Mouse (Mus musculus) forebrain, embryonic 13.5 days (tissue): Measurements from ENCODE around the gene Tmem123. TPM values are rescaled to one million over a fixed set of nuclear protein-coding genes. Genes with fewer than 3 reads are reported as not detected.

Source experiments
- ATAC-seq: fragments of 200-750 bp; cut with Nextera tagmentation; 2 replicates; pipeline ENCODE4 v1.8.0; 2017
- H3K27ac ChIP-seq: fragments of 300-500 bp; sonication (generic); 2 replicates; pipeline ENCODE4 v1.5.1; 2015; ENCODE audit warnings: inconsistent platforms, mild to moderate bottlenecking, moderate library complexity
- H3K27me3 ChIP-seq: fragments of 300-500 bp; sonication (generic); 2 replicates; pipeline ENCODE4 v1.6.1; 2015; ENCODE audit warnings: mild to moderate bottlenecking, inconsistent platforms
- H3K36me3 ChIP-seq: fragments of 300-500 bp; sonication (generic); 2 replicates; pipeline ENCODE4 v1.6.1; 2015; ENCODE audit warnings: mild to moderate bottlenecking, inconsistent platforms; ENCODE audit not compliant: poor library complexity, severe bottlenecking
- H3K4me1 ChIP-seq: fragments of 300-500 bp; sonication (generic); 2 replicates; pipeline ENCODE4 v1.6.1; 2015; ENCODE audit warnings: inconsistent platforms
- H3K4me2 ChIP-seq: fragments of 300-500 bp; sonication (generic); 2 replicates; pipeline ENCODE4 v1.6.1; 2015; ENCODE audit warnings: inconsistent platforms, mild to moderate bottlenecking, moderate library complexity
- H3K4me3 ChIP-seq: fragments of 300-500 bp; sonication (generic); 2 replicates; pipeline ENCODE4 v1.5.1; 2015; ENCODE audit warnings: mild to moderate bottlenecking, inconsistent platforms
- H3K9ac ChIP-seq: fragments of 300-500 bp; sonication (generic); 2 replicates; pipeline ENCODE4 v1.6.1; 2015; ENCODE audit warnings: mild to moderate bottlenecking, inconsistent platforms
- H3K9me3 ChIP-seq: fragments of 300-500 bp; sonication (generic); replicated peaks from 2 replicates; pipeline ENCODE4 v1.6.1; 2016; ENCODE audit warnings: inconsistent platforms
- WGBS: fragments of 180-500 bp; shearing (Covaris S2); methylation state at CpG from one replicate; pipeline ENCODE4 v1.1.7; 2015; 5-methylcytosine and 5-hydroxymethylcytosine counted together
- polyA plus RNA-seq: library from polyadenylated mRNA; unstranded; fragments of >200 nt; fragmentation: Nextera tagmentation; extraction: Ambion mirVana; gene quantifications from 2 replicates; pipeline ENCODE4 v1.2.1, GENCODE M21; 2015

Tmem123 gene
- polyA plus RNA-seq, 1 experiment from 2014 or later: 48.9 TPM

DNA sequence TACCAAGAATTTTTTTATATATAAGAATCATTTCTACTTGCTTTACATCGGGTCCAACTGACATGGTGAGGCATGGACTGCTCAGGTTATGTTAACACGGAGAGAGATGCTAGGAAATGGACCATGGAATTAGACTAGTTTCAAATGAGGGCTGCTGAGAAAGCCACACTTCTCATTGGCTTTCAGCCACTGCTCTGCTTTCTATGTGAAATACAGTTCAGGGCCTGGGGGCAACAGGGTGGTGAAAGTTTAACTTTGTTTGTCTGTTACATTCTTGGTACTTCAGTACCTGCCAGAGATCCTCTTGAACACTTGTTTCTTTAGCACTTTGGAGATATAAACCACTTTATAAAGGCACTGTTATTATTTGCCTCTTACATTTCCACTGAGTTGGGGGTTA, 29.7 kb downstream of the Tmem123 start:
- 90% methylated on average over 2 of the region's 2 CpGs for WGBS
- ATAC-seq: no peak
- H3K4me2 ChIP-seq: no peak overlapping the region

DNA sequence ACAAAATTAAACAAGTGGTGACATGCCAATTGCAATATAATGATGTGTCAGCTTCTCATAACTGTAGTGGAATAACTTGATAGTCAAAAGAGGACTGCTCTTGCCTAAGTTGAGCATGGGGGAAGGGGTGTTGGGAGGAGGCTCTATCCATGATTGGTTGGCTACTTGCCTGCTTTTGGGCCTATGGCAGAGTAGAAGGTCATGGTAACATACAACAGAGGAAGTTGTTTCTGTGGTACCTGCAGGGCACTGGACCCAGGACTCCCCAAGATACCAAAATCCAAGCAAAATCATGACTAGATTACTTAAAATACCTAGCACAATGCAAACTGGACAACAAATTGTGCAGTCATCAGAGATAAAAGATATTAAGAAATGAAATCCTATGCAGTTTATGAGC, 31.7 kb downstream of the Tmem123 start:
- H3K9me3 ChIP-seq: no peaks in the 10 kb centered on the region
- peaks cover 36% of the 10 kb centered on the region for H3K36me3 ChIP-seq
- peak; percentile 11; the same call in 1 of the 2 replicates for ATAC-seq
- H3K9ac ChIP-seq: no peak overlapping the region
- H3K4me2 ChIP-seq: no peak overlapping the region
- H3K4me1 ChIP-seq: 0 out of 2 replicates have a peak, but pooled peaks cover 6% of the 10 kb centered on the region
- H3K4me3 ChIP-seq: no peak overlapping the region
- peak overlapping the region; percentile 44 for H3K27ac ChIP-seq
- no peaks in the 10 kb centered on the region for H3K27me3 ChIP-seq

More for the DNA sequence above, 29.7 kb downstream of the Tmem123 start:
- no peak overlapping the region for H3K27ac ChIP-seq
- H3K9me3 ChIP-seq: no peaks in the 10 kb centered on the region
- H3K27me3 ChIP-seq: no peaks in the 10 kb centered on the region
- 0 out of 2 replicates have a peak, but pooled peaks cover 6% of the 10 kb centered on the region for H3K4me1 ChIP-seq
- no peak overlapping the region for H3K4me3 ChIP-seq
- peaks cover 36% of the 10 kb centered on the region for H3K36me3 ChIP-seq
- no peak overlapping the region for H3K9ac ChIP-seq

DNA sequence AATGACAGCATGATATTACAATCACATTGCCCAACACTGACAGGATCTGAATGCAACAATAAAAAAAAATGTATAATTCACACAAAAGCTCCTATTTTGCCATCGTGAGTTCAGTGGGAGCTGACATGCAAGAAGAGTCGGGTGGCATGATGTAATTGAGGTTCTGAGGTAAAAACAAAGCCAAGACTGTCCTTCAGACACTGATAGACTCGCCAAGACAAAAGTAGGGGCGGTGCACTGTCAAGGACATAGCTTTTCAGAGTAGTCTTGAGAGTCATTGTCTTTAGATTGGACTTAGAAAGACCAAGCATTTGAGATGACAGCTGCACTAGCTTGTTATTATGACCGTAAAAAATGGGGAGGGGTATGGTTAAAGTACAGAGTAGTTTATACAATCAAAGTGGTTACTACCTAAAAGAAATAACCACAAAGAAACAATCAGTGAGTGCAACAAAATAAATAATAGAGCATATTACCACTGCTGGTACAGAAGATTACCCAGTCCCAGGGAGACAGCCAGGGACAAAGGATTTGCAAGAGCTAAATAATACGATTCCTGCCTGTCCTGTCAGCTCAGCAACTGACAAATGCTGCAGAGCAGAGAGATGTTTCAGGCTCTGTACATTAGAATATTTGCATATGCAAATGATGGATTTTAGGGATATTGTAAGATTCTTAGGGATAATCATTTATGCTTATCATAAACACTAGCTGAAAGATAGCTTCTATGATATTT, 32.5 kb downstream of the Tmem123 start:
- WGBS: 52% methylated on average over 6 of the region's 6 CpGs

DNA sequence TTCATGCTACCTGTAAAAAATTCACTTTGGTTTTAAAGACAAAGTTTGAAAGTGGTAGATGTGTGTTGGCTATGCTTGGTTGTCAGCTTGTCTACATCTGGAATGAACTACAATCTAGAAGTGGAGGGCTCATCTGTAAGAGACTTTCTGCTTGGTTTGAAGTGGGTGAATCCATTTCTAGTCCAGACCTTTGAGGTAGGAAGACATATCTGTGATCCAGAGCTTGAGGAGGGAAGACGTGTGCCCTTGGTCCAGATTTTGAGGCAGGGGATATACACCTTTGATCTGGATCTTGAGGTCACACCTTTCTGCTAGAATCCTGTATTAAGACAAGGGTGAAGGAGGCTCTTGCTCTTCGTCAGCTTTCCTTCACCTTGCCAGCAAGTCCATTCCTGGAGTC, 33.7 kb downstream of the Tmem123 start:
- Histone ChIP-seq H3K9me3 (no peaks in the 10 kb centered on the region), H3K4me2 (no peak overlapping the region), H3K9ac (no peak overlapping the region), H3K36me3 (peaks cover 18% of the 10 kb centered on the region), H3K4me1 (0 out of 2 replicates have a peak, but pooled peaks cover 6% of the 10 kb centered on the region), H3K4me3 (no peak overlapping the region), H3K27ac (no peak overlapping the region), H3K27me3 (no peaks in the 10 kb centered on the region)
- WGBS: 93% methylated on average over 2 of the region's 2 CpGs
- ATAC-seq: no peak

More for the DNA sequence above, 32.5 kb downstream of the Tmem123 start:
- peak; percentile 89 for ATAC-seq
- peaks cover 28% of the 10 kb centered on the region for H3K36me3 ChIP-seq
- no peak overlapping the region for H3K9ac ChIP-seq
- no peak overlapping the region for H3K4me3 ChIP-seq
- H3K9me3 ChIP-seq: no peaks in the 10 kb centered on the region
- H3K27me3 ChIP-seq: no peaks in the 10 kb centered on the region
- 0 out of 2 replicates have a peak, but pooled peaks cover 6% of the 10 kb centered on the region for H3K4me1 ChIP-seq
- H3K4me2 ChIP-seq: no peak overlapping the region
- peak overlapping the region; percentile 35; the same call in 1 of the 2 replicates for H3K27ac ChIP-seq

DNA sequence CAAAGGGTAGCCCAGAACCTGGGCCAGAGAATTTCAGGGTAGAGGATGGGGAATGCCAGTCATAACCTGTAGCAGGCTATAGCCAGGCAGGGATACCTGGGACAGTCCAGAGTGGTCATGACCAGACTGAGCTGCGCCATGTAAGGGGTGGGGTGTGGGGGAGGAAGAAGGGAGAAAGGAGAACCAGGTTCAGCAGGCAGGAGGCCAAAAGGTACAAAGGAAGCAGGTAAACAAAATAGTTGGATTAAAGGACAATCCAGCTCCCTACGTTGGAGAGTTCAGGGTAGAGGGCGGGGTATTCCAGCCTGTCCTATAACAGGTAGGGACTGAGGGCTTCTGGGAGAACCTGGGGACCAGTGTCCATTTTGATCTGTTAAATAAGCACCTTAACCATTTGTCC, 34.7 kb downstream of the Tmem123 start:
- H3K27me3 ChIP-seq: no peaks in the 10 kb centered on the region
- H3K9ac ChIP-seq: no peak overlapping the region
- H3K4me3 ChIP-seq: no peak overlapping the region
- H3K4me1 ChIP-seq: 0 out of 2 replicates have a peak, but pooled peaks cover 6% of the 10 kb centered on the region
- 92% methylated on average over 3 of the region's 3 CpGs for WGBS
- no peak overlapping the region for H3K27ac ChIP-seq
- H3K36me3 ChIP-seq: peaks cover 11% of the 10 kb centered on the region
- no peak overlapping the region for H3K4me2 ChIP-seq
- H3K9me3 ChIP-seq: no peaks in the 10 kb centered on the region
- ATAC-seq: no peak

- 73% methylated on average over 5 of the region's 5 CpGs for WGBS
- Histone ChIP-seq H3K9me3 (0 out of 2 replicates have a peak, but pooled peaks cover 3% of the 10 kb centered on the region), H3K4me1 (no peaks in the 10 kb centered on the region), H3K9ac (no peak overlapping the region), H3K27me3 (no peaks in the 10 kb centered on the region), H3K27ac (no peak overlapping the region), H3K4me2 (no peak overlapping the region), H3K4me3 (no peak overlapping the region), H3K36me3 (0 out of 2 replicates have a peak, but pooled peaks cover 3% of the 10 kb centered on the region)
- ATAC-seq: peak; percentile 24; the same call in 1 of the 2 replicates
Measured at GRCm38 (mm10) chr9:7805101-7805506, 41.3 kb downstream of the Tmem123 start.

DNA sequence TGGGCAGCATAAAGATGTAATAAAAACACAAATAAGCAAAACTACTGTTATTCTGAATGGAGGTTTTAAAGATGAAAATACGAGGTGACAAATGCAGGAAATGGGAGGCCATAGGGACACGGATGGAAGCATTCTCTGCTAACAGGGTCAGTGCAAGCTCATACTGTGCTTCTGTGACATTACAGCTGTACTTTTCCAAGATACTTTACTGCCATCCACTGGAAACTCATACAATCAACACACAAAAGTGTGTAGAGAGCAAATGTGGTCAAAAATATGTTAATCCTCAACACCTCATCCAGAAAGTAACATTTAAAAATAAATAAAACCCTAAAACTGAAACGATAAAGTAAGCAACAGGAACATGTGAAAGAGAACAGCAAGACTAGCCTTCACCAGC, 58.9 kb downstream of the Tmem123 start:
- WGBS: 83% methylated on average over 3 of the region's 3 CpGs
- Histone ChIP-seq H3K9ac (no peak overlapping the region), H3K4me1 (no peaks in the 10 kb centered on the region), H3K27me3 (no peaks in the 10 kb centered on the region), H3K36me3 (peaks cover 56% of the 10 kb centered on the region), H3K4me2 (no peak overlapping the region), H3K9me3 (no peaks in the 10 kb centered on the region), H3K4me3 (no peak overlapping the region), H3K27ac (no peak overlapping the region)
- ATAC-seq: no peak

DNA sequence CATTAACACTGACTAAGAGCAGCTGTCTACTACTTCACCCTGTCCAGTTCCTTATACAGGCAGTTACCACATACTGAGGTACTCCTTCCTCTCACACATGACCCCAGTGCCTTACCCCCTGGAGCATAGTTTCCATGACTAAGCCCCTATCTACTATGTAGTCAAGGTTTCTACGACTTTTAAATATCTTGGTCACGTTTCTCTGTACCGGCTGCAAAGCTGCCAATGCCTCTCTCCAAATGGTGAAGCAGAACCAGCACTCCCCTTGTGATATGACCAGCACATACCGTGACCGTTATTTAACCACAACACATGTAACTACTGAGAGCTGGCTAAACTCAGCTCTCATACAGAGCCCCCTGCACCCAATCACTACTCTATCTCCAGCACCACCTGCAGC, 61.1 kb downstream of the Tmem123 start:
- Histone ChIP-seq H3K36me3 (peaks cover 46% of the 10 kb centered on the region), H3K9me3 (no peaks in the 10 kb centered on the region), H3K4me3 (no peak overlapping the region), H3K4me2 (no peak overlapping the region), H3K4me1 (peaks cover 5% of the 10 kb centered on the region), H3K27ac (no peak overlapping the region), H3K27me3 (no peaks in the 10 kb centered on the region), H3K9ac (no peak overlapping the region)
- 96% methylated on average over 5 of the region's 5 CpGs for WGBS
- no peak for ATAC-seq

DNA sequence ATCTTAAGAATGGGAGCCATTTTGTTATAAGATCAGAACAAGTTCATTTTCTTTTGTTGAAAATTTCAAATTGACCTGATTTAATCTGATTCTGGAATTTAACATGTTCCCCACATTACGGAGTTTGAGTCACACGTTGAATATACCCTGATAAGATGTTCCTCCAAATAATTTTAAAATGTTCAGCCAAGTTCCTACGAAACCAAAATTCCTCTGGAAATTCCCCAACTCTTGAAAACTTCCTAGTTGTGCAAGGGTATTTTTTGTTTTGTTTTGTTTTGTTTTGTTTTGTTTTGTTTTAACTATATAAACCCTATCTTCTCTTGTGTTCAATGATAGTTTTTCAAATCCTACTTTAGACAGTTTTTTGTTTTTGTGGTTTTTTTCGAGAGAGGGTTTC, 64.9 kb downstream of the Tmem123 start:
- no peak for ATAC-seq
- Histone ChIP-seq H3K9ac (no peak overlapping the region), H3K4me1 (peaks cover 35% of the 10 kb centered on the region), H3K9me3 (no peaks in the 10 kb centered on the region), H3K4me2 (no peak overlapping the region), H3K27ac (no peak overlapping the region), H3K36me3 (peaks cover 37% of the 10 kb centered on the region), H3K27me3 (no peaks in the 10 kb centered on the region), H3K4me3 (no peak overlapping the region)
- WGBS: 93% methylated on average over 4 of the region's 4 CpGs

GRCm38 (mm10) chr9:7829531-7830528, 66.0 kb downstream of the Tmem123 start:
- Histone ChIP-seq H3K27me3 (no peaks in the 10 kb centered on the region), H3K9ac (no peak overlapping the region), H3K4me1 (peaks cover 44% of the 10 kb centered on the region), H3K4me3 (no peak overlapping the region; the same call in 1 of the 2 replicates), H3K27ac (no peak overlapping the region), H3K4me2 (peak overlapping the region; percentile 34), H3K9me3 (no peaks in the 10 kb centered on the region), H3K36me3 (peaks cover 40% of the 10 kb centered on the region)
- WGBS: 85% methylated on average over 9 of the region's 9 CpGs
- no peak for ATAC-seq

DNA sequence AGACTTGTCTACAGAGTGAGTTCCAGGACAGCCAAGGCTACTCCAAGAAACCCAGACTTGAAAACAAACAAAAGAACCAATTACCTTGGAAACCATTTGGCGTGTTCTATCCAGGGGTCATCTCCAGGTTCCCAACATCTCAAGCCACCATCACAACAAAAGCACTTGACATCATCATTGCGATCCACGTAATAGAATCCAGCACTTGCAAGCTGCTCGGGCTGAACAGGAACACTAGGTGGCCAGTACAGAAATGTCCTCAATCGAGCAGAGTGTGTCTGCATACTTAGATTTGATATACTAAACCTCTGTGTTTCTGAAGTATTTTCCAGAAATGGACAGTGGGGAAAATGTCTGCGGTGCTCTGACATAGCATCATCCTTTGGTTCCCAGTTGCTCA, 69.6 kb downstream of the Tmem123 start:
- Histone ChIP-seq H3K36me3 (peaks cover 24% of the 10 kb centered on the region), H3K27ac (no peak overlapping the region)

GRCm38 (mm10) chr9:7835302-7835701, 71.5 kb downstream of the Tmem123 start:
- H3K4me2 ChIP-seq: 0 out of 2 replicates have a peak overlapping the region, but pooled peaks have one; percentile 67
- peaks cover 19% of the 10 kb centered on the region for H3K36me3 ChIP-seq
- ATAC-seq: no peak
- WGBS: 88% methylated on average over 1 of the region's 1 CpGs
- H3K9me3 ChIP-seq: no peaks in the 10 kb centered on the region
- no peak overlapping the region for H3K4me3 ChIP-seq
- H3K27me3 ChIP-seq: no peaks in the 10 kb centered on the region
- peaks cover 49% of the 10 kb centered on the region for H3K4me1 ChIP-seq
- H3K9ac ChIP-seq: no peak overlapping the region
- H3K27ac ChIP-seq: no peak overlapping the region

More for the DNA sequence above, 69.6 kb downstream of the Tmem123 start:
- no peak for ATAC-seq
- peak overlapping the region; percentile 37 for H3K4me2 ChIP-seq
- WGBS: 91% methylated on average over 6 of the region's 6 CpGs
- peak overlapping the region; percentile 10; the same call in 1 of the 2 replicates for H3K4me3 ChIP-seq
- H3K9me3 ChIP-seq: no peaks in the 10 kb centered on the region
- H3K27me3 ChIP-seq: no peaks in the 10 kb centered on the region
- H3K4me1 ChIP-seq: peaks cover 57% of the 10 kb centered on the region
- H3K9ac ChIP-seq: no peak overlapping the region; the same call in 1 of the 2 replicates
